ENCODE assay signal across 25 mouse cellular contexts in genomic region chr16:93947396-93947795, GRCm38 (mm10).
DNase-seq lines count a peak whose midpoint lies in the region; ATAC-seq and TF ChIP-seq lines count a peak whose summit lies in the region.
"Had no signal": no experiment of that assay in that cellular context is flagged by ENCODE, and none has a peak within 500 bp of the region (broad histone marks: within the 10 kb centered on the region; RNA-seq: fewer than 3 reads in every experiment).

No protein-coding gene starts in this region.

- H3K4me3 ChIP-seq in liver, postnatal 0 days (ENCODE audit: low read depth, low read length): no peak overlapping the region
- H3K4me3 ChIP-seq: embryonic facial prominence, embryonic 12.5 days; forebrain, embryonic 10.5 days; forebrain, embryonic 15.5 days; heart, embryonic 10.5 days; heart, embryonic 15.5 days; limb, embryonic 10.5 days; limb, embryonic 15.5 days; midbrain, embryonic 10.5 days had no signal

- H3K27ac ChIP-seq in liver, postnatal 0 days (ENCODE audit: low read depth): no peak overlapping the region
- H3K27ac ChIP-seq: forebrain, embryonic 10.5 days; forebrain, embryonic 15.5 days; heart, embryonic 10.5 days; heart, embryonic 15.5 days; limb, embryonic 10.5 days; limb, embryonic 15.5 days; liver, embryonic 14.5 days; macrophage; midbrain, embryonic 10.5 days had no signal

- in situ Hi-C loops in Patski (cut with MboI; ENCODE audit: low pct_unique_long_range_greater_than_20kb): loop anchor here (10.0 kb wide), 1 partner anchor 307 kb away; no protein-coding TSS in a partner anchor

- TF ChIP-seq EP300 in liver, postnatal 0 days (IDR thresholded peaks at IDR 0.05; ENCODE audit: low read depth): no peak

- no peaks in the 10 kb centered on the region for H3K36me3 ChIP-seq in liver, postnatal 0 days (replicated peaks; ENCODE audit: insufficient read depth, low read length)
- H3K36me3 ChIP-seq: embryonic facial prominence, embryonic 12.5 days; forebrain, embryonic 10.5 days; forebrain, embryonic 15.5 days; heart, embryonic 10.5 days; heart, embryonic 15.5 days; limb, embryonic 10.5 days; limb, embryonic 15.5 days; midbrain, embryonic 10.5 days had no signal

- H3K9me3 ChIP-seq in liver, postnatal 0 days (ENCODE audit: low read length): no peaks in the 10 kb centered on the region
- H3K9me3 ChIP-seq: embryonic facial prominence, embryonic 12.5 days; forebrain, embryonic 10.5 days; forebrain, embryonic 15.5 days; heart, embryonic 10.5 days; heart, embryonic 15.5 days; limb, embryonic 10.5 days; limb, embryonic 15.5 days; midbrain, embryonic 10.5 days had no signal

- CTCF ChIA-PET in Patski (lab: Charles Lee): interaction anchor here (1.2 to 1.7 kb wide), 5 partner anchors 9 to 34 kb away, joined by 3 to 9 read pairs (median 4); no protein-coding TSS in a partner anchor

- WGBS in liver, postnatal 0 days (ENCODE audit: insufficient replicate concordance): 77% methylated on average over 4 of the region's 4 CpGs

- H3K4me2 ChIP-seq in liver, postnatal 0 days (ENCODE audit: low read depth, low read length): no peak overlapping the region
- H3K4me2 ChIP-seq: embryonic facial prominence, embryonic 12.5 days; forebrain, embryonic 15.5 days; heart, embryonic 15.5 days; limb, embryonic 15.5 days had no signal

- H3K4me1 ChIP-seq in liver, postnatal 0 days (ENCODE audit: insufficient read depth): no peaks in the 10 kb centered on the region
- H3K4me1 ChIP-seq: forebrain, embryonic 10.5 days; forebrain, embryonic 15.5 days; heart, embryonic 10.5 days; heart, embryonic 15.5 days; midbrain, embryonic 10.5 days had no signal

- no peak for ATAC-seq in liver, postnatal 0 days
- no peak for ATAC-seq in Patski
- ATAC-seq: forebrain, embryonic 15.5 days; hindbrain, embryonic 16.5 days had no signal

- DNase-seq in liver, postnatal 0 days: no peak
- DNase-seq in liver (no peak), 416B (ENCODE audit: low read depth) (peak; percentile 53), A20 (ENCODE audit: low read depth, low spot score) (peak; percentile 58), Patski (ENCODE audit: low read depth, low spot score) (no peak)
- no peak for DNase-seq in spleen, adult 12 weeks (ENCODE audit: low spot score)
- DNase-seq in cerebellum, postnatal 25 days: no peak
- no peak for DNase-seq in testis, postnatal 14 days (ENCODE audit: low spot score)
- DNase-seq: adrenal gland, postnatal 10 days; cerebellum, adult 8-10 months; cerebellum, postnatal 36 days; embryo, embryonic 11 days; kidney, postnatal 36 days; thymus, postnatal 14 days had no signal

- H3K27me3 ChIP-seq in liver, postnatal 0 days (ENCODE audit: insufficient read depth, low read length): no peaks in the 10 kb centered on the region
- peaks cover 19% of the 10 kb centered on the region for H3K27me3 ChIP-seq in Patski
- H3K27me3 ChIP-seq: embryonic facial prominence, embryonic 12.5 days; forebrain, embryonic 15.5 days had no signal

- TF ChIP-seq CTCF in liver, postnatal 0 days (IDR thresholded peaks at IDR 0.05; ENCODE audit: low read depth): peak; percentile 24
- TF ChIP-seq CTCF in Patski (IDR thresholded peaks at IDR 0.05): peak; percentile 64

- no peak overlapping the region for H3K9ac ChIP-seq in liver, postnatal 0 days (replicated peaks)
- H3K9ac ChIP-seq: embryonic facial prominence, embryonic 12.5 days; forebrain, embryonic 15.5 days; heart, embryonic 15.5 days; limb, embryonic 15.5 days; liver, embryonic 14.5 days had no signal

- POLR2A ChIA-PET in Patski (lab: Charles Lee): no interaction called here

Comparison
In these comparisons a context has a peak if more than half of its experiments do, and no peak if none do; other contexts are left out.
1. DNase-seq: peak in 416B (single experiment) and A20 (single experiment); none in liver, postnatal 0 days (single experiment), liver (single experiment), Patski (single experiment), spleen, adult 12 weeks (single experiment), cerebellum, postnatal 25 days (0 of 2) and testis, postnatal 14 days (single experiment).